9 mouse cellular contexts compared by ENCODE assay signal in the genomic region with DNA sequence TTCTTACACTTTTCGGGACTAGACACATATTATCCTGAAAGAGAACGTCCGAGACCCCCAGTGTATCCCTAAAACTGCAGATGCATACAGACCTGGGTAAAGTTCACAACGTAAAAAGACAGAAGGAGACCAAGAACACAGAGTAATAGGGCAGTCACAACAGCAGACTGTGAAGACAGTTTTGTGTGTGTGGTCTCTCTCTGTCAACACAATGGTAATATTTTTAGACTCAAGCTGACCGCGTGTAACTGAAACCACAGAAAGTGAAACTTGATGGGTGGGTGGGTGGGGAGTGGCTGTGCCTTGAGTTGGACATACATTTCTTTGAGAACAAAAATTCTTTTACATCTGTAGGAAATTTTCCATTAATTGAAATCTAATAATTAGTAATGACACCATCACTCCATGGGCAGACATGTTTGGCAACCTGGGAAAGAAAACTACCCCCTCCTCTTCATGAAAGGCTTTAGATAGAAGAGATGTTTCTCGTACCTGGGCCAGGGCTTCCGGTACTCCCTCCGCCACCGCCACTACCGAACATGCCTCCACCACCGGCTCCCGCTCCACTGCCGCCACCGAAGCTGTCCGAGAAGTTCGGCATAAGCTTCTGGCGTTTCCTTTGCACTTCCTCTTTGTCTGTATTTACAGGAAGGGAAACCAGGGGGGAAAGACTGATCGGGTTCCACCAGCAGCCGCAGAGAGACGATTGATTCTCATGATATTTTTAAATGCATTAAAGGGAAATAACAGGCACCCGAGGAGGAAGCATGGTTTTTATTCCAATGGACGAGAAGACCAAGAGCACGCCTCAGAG.
DNase-seq lines count a peak whose midpoint lies in the region; ATAC-seq and TF ChIP-seq lines count a peak whose summit lies in the region.
"Had no signal": no experiment of that assay in that cellular context is flagged by ENCODE, and none has a peak within 500 bp of the region (broad histone marks: within the 10 kb centered on the region; RNA-seq: fewer than 3 reads in every experiment).

No protein-coding gene starts in this region.

- no peak for TF ChIP-seq POLR2A in lung, adult 2 months (IDR thresholded peaks at IDR 0.05; ENCODE audit: borderline replicate concordance, extremely low read depth, low read depth, low read length)

- H3K9me3 ChIP-seq in embryonic facial prominence, embryonic 14.5 days (ENCODE audit: control insufficient read depth, low read length): no peaks in the 10 kb centered on the region
- H3K9me3 ChIP-seq in embryonic facial prominence, embryonic 10.5 days: no peaks in the 10 kb centered on the region
- no peaks in the 10 kb centered on the region for H3K9me3 ChIP-seq in midbrain, embryonic 14.5 days (ENCODE audit: control insufficient read depth, low read length)
- H3K9me3 ChIP-seq in neural tube, embryonic 15.5 days (replicated peaks): no peaks in the 10 kb centered on the region
- H3K9me3 ChIP-seq: limb, embryonic 12.5 days had no signal

- ATAC-seq in embryonic facial prominence, embryonic 14.5 days (ENCODE audit: low read depth): no peak
- ATAC-seq in midbrain, embryonic 14.5 days (ENCODE audit: low FRiP score, low TSS enrichment): no peak
- ATAC-seq in neural tube, embryonic 15.5 days (ENCODE audit: low FRiP score): no peak

- H3K4me1 ChIP-seq in embryonic facial prominence, embryonic 14.5 days (ENCODE audit: control insufficient read depth, insufficient read depth, low read length): no peaks in the 10 kb centered on the region; the same call in 1 of the 2 replicates
- no peaks in the 10 kb centered on the region for H3K4me1 ChIP-seq in embryonic facial prominence, embryonic 10.5 days
- H3K4me1 ChIP-seq in lung, adult 2 months (ENCODE audit: control insufficient read depth, insufficient read depth, low read length): peaks cover 13% of the 10 kb centered on the region
- 0 out of 2 replicates have a peak, but pooled peaks cover 5% of the 10 kb centered on the region for H3K4me1 ChIP-seq in midbrain, embryonic 14.5 days (ENCODE audit: control insufficient read depth, insufficient read depth, low read length)
- H3K4me1 ChIP-seq in neural tube, embryonic 15.5 days: 0 out of 2 replicates have a peak, but pooled peaks cover 3% of the 10 kb centered on the region
- H3K4me1 ChIP-seq: limb, embryonic 12.5 days had no signal

- DNase-seq in embryonic facial prominence, embryonic 14.5 days (ENCODE audit: low spot score): no peak
- no peak for DNase-seq in embryonic facial prominence, embryonic 10.5 days (ENCODE audit: low spot score)
- DNase-seq in heart, adult 9 months (ENCODE audit: low spot score in 2 of 2): peak; percentile 37 to 66
- no peak for DNase-seq in lung, adult 2 months
- DNase-seq in spleen, postnatal 14 days (ENCODE audit: low spot score in 2 of 2): peak; percentile 24 to 44
- DNase-seq in ovary, adult 18-20 months (ENCODE audit: low spot score): no peak
- no peak for DNase-seq in midbrain, embryonic 14.5 days

- 0 out of 2 replicates have a peak overlapping the region, but pooled peaks have one; percentile 10 for H3K27ac ChIP-seq in embryonic facial prominence, embryonic 14.5 days (replicated peaks; ENCODE audit: low read depth, low read length)
- no peak overlapping the region for H3K27ac ChIP-seq in embryonic facial prominence, embryonic 10.5 days (replicated peaks)
- no peak overlapping the region for H3K27ac ChIP-seq in midbrain, embryonic 14.5 days (replicated peaks; ENCODE audit: low read depth, low read length)
- no peak overlapping the region for H3K27ac ChIP-seq in neural tube, embryonic 15.5 days (replicated peaks)
- H3K27ac ChIP-seq: limb, embryonic 12.5 days had no signal

- no peaks in the 10 kb centered on the region for H3K27me3 ChIP-seq in embryonic facial prominence, embryonic 14.5 days (replicated peaks; ENCODE audit: control insufficient read depth, insufficient read depth, low read length)
- H3K27me3 ChIP-seq in embryonic facial prominence, embryonic 10.5 days (replicated peaks; ENCODE audit: low read depth, poor library complexity, severe bottlenecking): no peaks in the 10 kb centered on the region
- no peaks in the 10 kb centered on the region for H3K27me3 ChIP-seq in midbrain, embryonic 14.5 days (ENCODE audit: control insufficient read depth, insufficient read depth, low read length)
- H3K27me3 ChIP-seq in neural tube, embryonic 15.5 days (replicated peaks): no peaks in the 10 kb centered on the region
- H3K27me3 ChIP-seq: limb, embryonic 12.5 days had no signal

- no peak overlapping the region for H3K4me3 ChIP-seq in embryonic facial prominence, embryonic 14.5 days (ENCODE audit: low read depth, low read length)
- H3K4me3 ChIP-seq in embryonic facial prominence, embryonic 10.5 days: no peak overlapping the region
- H3K4me3 ChIP-seq in lung, adult 2 months (replicated peaks; ENCODE audit: extremely low read depth, low read depth, low read length): peak overlapping the region; percentile 62
- H3K4me3 ChIP-seq in midbrain, embryonic 14.5 days (replicated peaks; ENCODE audit: low read depth, low read length): no peak overlapping the region
- H3K4me3 ChIP-seq in neural tube, embryonic 15.5 days (replicated peaks): no peak overlapping the region
- H3K4me3 ChIP-seq: limb, embryonic 12.5 days had no signal

- H3K9ac ChIP-seq in embryonic facial prominence, embryonic 14.5 days (ENCODE audit: low read depth, low read length): no peak overlapping the region
- H3K9ac ChIP-seq in midbrain, embryonic 14.5 days (replicated peaks; ENCODE audit: low read length): no peak overlapping the region
- no peak overlapping the region for H3K9ac ChIP-seq in neural tube, embryonic 15.5 days (replicated peaks)
- H3K9ac ChIP-seq: limb, embryonic 12.5 days had no signal

- 82% methylated on average over 24 of the region's 24 CpGs for WGBS in embryonic facial prominence, embryonic 14.5 days
- WGBS in embryonic facial prominence, embryonic 10.5 days: 88% methylated on average over 24 of the region's 24 CpGs
- 31% methylated on average over 24 of the region's 24 CpGs for WGBS in lung, adult 2 months
- 95% methylated on average over 24 of the region's 24 CpGs for WGBS in midbrain, embryonic 14.5 days
- 90% methylated on average over 24 of the region's 24 CpGs for WGBS in neural tube, embryonic 15.5 days

- no peak for TF ChIP-seq CTCF in lung, adult 2 months (IDR thresholded peaks at IDR 0.05; ENCODE audit: insufficient read depth, low read length)

- H3K36me3 ChIP-seq in embryonic facial prominence, embryonic 14.5 days (ENCODE audit: control insufficient read depth, insufficient read depth, low read length): peaks cover 86% of the 10 kb centered on the region
- peaks cover 79% of the 10 kb centered on the region for H3K36me3 ChIP-seq in embryonic facial prominence, embryonic 10.5 days (replicated peaks)
- peaks cover 20% of the 10 kb centered on the region; the same call in 1 of the 2 replicates for H3K36me3 ChIP-seq in midbrain, embryonic 14.5 days (ENCODE audit: control insufficient read depth, insufficient read depth, low read length)
- peaks cover 46% of the 10 kb centered on the region for H3K36me3 ChIP-seq in neural tube, embryonic 15.5 days

- H3K4me2 ChIP-seq in embryonic facial prominence, embryonic 14.5 days (ENCODE audit: low read depth, low read length): no peak overlapping the region
- no peak overlapping the region for H3K4me2 ChIP-seq in midbrain, embryonic 14.5 days (ENCODE audit: low read length)
- H3K4me2 ChIP-seq in neural tube, embryonic 15.5 days: no peak overlapping the region
- H3K4me2 ChIP-seq: limb, embryonic 12.5 days had no signal

Comparison
In these comparisons a context has a peak if more than half of its experiments do, and no peak if none do; other contexts are left out.
1. DNase-seq: peak in heart, adult 9 months (2 of 2) and spleen, postnatal 14 days (2 of 2); none in embryonic facial prominence, embryonic 14.5 days (single experiment), embryonic facial prominence, embryonic 10.5 days (single experiment), lung, adult 2 months (single experiment), ovary, adult 18-20 months (single experiment) and midbrain, embryonic 14.5 days (single experiment).